Mouse (Mus musculus) liver, postnatal 0 days (tissue): ENCODE data around the gene Fxr1.

Source experiments
- CTCF ChIP-seq: sonication (generic); IDR thresholded peaks from 2 replicates; pipeline ENCODE4 v1.5.1; 2016; ENCODE audit warnings: antibody characterized with exemption, low read depth
- EP300 ChIP-seq: IDR thresholded peaks from 2 replicates; pipeline ENCODE4 v1.6.1; 2016; ENCODE audit warnings: antibody characterized with exemption, low read depth, mild to moderate bottlenecking

DNA sequence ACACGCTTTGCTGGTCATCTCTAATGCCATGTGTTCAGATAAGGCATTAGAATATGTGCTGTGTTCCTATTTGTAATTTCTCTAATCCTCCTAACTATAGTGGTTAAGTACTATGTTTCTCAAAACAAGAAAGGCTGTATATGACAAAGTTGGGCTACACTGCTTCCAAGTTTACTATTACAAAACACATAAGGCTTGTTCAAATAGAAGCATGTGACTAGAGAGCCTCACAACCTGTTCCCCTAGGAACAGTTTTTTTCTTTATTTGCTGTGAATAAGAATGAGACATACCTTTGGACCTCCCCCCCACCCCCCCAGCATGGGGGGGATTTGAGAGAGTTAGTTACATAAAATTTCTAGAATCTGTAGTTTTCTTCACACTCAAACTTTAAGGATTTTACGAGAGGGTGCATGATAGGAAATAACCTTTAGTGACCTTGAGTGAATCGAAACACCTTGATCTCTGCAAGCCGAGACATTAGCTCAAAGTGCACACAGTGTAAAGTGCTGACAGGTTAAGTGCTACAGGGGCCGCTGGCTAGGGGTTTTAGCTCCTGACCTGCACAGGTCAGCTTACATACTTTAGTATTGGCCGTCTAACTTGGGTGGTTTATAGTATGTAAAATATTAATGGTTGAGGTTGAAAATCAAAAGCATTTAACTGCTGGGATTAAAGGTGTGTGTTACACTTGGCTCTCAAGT is 56.5 kb downstream of the Fxr1 start:
- TF ChIP-seq CTCF, result no peak
- no peak for TF ChIP-seq EP300
